Mouse (Mus musculus): ENCODE data around the gene Mapk3. TPM values are rescaled to one million over a fixed set of nuclear protein-coding genes. Genes with fewer than 3 reads are reported as not detected.
"Not testable (repeated sequence)": the region's sequence is repeated elsewhere in the genome, so short reads cannot be mapped to it uniquely, and the experiment has no call there.

Gene Mapk3
- polyA plus RNA-seq (2015; fragmentation: Nextera tagmentation; extraction: Ambion mirVana): 75.3 and 78.3 TPM in 2 replicates

DNA sequence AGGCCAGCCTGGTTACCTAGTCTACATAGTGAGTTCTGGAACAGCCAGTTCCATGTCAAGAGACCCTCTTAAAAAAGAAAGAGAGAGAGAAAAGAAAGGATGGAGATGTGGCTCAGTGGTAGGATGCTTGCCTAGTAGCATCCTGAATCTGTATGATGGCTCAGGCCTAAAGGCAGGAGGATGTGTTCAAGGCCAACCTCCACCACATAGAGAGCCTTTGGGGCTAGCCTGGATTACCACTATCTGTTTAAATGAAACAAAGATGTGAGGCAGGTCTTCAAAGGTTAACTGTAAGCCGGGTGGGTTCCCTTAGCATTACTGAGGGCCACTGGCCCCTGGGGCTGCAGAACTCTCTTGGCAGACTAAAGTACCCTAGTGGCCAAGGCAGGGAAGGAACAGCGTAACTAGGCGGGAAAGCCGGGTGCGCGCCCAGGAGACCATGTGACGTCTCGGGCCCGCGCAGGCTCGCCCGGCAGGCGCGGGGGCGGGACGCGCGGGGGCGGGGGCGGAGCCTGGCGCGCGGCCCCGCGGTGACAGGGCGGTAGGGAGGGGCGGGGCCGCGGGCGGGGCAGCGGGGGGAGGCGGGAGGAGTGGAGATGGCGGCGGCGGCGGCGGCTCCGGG is at the start of gene Mapk3:
Gene Mapk3, plus strand, starts transcription at position 552 of the 622 bp plus-strand sequence.
- Histone ChIP-seq H3K4me2 (peak within 1 kb of the TSS; percentile 93), H3K27me3 (no peaks in the 10 kb centered on the region), H3K4me1 (peaks cover 38% of the 10 kb centered on the region), H3K9me3 (replicated peaks) (no peaks in the 10 kb centered on the region), H3K36me3 (ENCODE audit: poor library complexity, severe bottlenecking) (peaks cover 24% of the 10 kb centered on the region), H3K27ac (peak within 1 kb of the TSS; percentile 89), H3K4me3 (peak within 1 kb of the TSS; percentile 81), H3K9ac (peak within 1 kb of the TSS; percentile 90)
- WGBS: under 1% methylated on average over 24 of the region's 38 CpGs
- ATAC-seq: peak; percentile 70

- Histone ChIP-seq H3K4me1 (0 out of 2 replicates have a peak, but pooled peaks cover under 1% of the 10 kb centered on the region), H3K4me3 (no peak overlapping the region), H3K27ac (no peak overlapping the region), H3K36me3 (ENCODE audit: poor library complexity, severe bottlenecking) (no peaks in the 10 kb centered on the region), H3K9ac (no peak overlapping the region), H3K27me3 (0 out of 2 replicates have a peak, but pooled peaks cover 6% of the 10 kb centered on the region), H3K4me2 (no peak overlapping the region), H3K9me3 (replicated peaks) (no peaks in the 10 kb centered on the region; the same call in 1 of the 2 replicates)
- no peak for ATAC-seq
- WGBS: 78% methylated on average over 4 of the region's 4 CpGs
These were observed 49.1 kb upstream of the Mapk3 start for GRCm38 (mm10) chr7:126710266-126710665.

GRCm38 (mm10) chr7:126711910-126712309 is 47.5 kb upstream of the Mapk3 start:
- Histone ChIP-seq H3K9ac (no peak overlapping the region), H3K27ac (no peak overlapping the region), H3K9me3 (replicated peaks) (no peaks in the 10 kb centered on the region; the same call in 1 of the 2 replicates), H3K4me1 (no peaks in the 10 kb centered on the region), H3K4me2 (no peak overlapping the region), H3K27me3 (no peaks in the 10 kb centered on the region), H3K36me3 (ENCODE audit: poor library complexity, severe bottlenecking) (no peaks in the 10 kb centered on the region), H3K4me3 (no peak overlapping the region)
- ATAC-seq: no peak
- WGBS: 83% methylated on average over 3 of the region's 3 CpGs

- no peak overlapping the region for H3K4me3 ChIP-seq
- WGBS: 91% methylated on average over 4 of the region's 4 CpGs
- H3K9me3 ChIP-seq (replicated peaks): 0 out of 2 replicates have a peak, but pooled peaks cover 3% of the 10 kb centered on the region
- H3K36me3 ChIP-seq (ENCODE audit: poor library complexity, severe bottlenecking): no peaks in the 10 kb centered on the region
- no peak overlapping the region for H3K27ac ChIP-seq
- no peak overlapping the region for H3K9ac ChIP-seq
- no peaks in the 10 kb centered on the region for H3K27me3 ChIP-seq
- no peaks in the 10 kb centered on the region for H3K4me1 ChIP-seq
- ATAC-seq: no peak
- H3K4me2 ChIP-seq: no peak overlapping the region
These were observed 43.7 kb upstream of the Mapk3 start for GRCm38 (mm10) chr7:126715679-126716078.

DNA sequence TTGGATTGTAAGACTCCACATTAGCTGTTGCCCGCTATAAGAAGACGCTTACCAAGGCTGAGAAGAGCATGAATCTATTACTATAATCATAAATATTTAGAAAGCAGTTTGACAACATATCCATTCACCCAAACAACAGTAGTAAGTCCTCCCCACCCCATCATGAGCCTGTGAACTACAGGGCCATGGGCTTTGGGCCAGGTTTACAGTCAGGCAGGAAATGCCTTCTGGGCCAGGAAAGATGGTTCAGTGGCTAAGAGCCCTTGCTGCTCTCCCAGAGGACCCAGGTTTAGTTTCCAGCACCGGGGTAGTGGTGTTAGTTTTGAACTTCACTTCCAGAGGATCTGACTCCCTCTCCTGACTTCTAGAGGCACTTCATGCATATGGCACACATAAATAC is 41.8 kb upstream of the Mapk3 start:
- Histone ChIP-seq H3K9ac (no peak overlapping the region), H3K4me1 (no peaks in the 10 kb centered on the region), H3K27me3 (no peaks in the 10 kb centered on the region), H3K4me2 (no peak overlapping the region), H3K36me3 (ENCODE audit: poor library complexity, severe bottlenecking) (no peaks in the 10 kb centered on the region), H3K4me3 (no peak overlapping the region), H3K9me3 (replicated peaks) (0 out of 2 replicates have a peak, but pooled peaks cover 3% of the 10 kb centered on the region), H3K27ac (no peak overlapping the region)
- WGBS: 93% methylated on average over 3 of the region's 3 CpGs
- ATAC-seq: no peak

DNA sequence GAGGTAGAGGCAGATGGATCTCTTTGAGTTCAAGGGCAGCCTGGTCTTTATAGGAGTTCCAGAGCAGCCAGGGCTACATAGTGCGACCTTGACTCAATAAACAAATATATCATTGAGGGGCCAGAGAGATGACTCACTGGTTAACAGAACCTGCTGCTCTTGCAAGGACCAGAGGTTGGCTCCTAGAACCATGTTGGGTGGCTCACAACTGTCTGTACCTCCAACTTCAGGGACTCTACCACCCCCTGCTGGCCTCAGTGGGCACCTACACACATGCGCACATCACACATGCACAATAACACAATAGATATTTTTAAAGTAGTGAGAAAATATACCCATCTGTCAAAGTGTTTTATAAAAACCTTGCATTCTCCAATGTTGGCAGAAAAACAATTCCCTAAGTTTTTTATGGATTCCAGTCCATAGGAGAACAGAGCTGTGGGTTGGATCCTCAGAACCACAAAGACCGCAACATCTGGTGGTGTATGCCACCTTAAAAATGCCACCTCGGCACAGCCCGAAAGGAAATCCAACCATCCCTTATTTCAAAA is 40.5 kb upstream of the Mapk3 start:
- Histone ChIP-seq H3K4me3 (no peak overlapping the region), H3K4me2 (no peak overlapping the region), H3K27ac (no peak overlapping the region), H3K27me3 (no peaks in the 10 kb centered on the region), H3K9me3 (replicated peaks) (peaks cover 8% of the 10 kb centered on the region; the same call in 1 of the 2 replicates), H3K4me1 (no peaks in the 10 kb centered on the region), H3K9ac (no peak overlapping the region), H3K36me3 (ENCODE audit: poor library complexity, severe bottlenecking) (no peaks in the 10 kb centered on the region)
- 96% methylated on average over 5 of the region's 5 CpGs for WGBS
- ATAC-seq: no peak

DNA sequence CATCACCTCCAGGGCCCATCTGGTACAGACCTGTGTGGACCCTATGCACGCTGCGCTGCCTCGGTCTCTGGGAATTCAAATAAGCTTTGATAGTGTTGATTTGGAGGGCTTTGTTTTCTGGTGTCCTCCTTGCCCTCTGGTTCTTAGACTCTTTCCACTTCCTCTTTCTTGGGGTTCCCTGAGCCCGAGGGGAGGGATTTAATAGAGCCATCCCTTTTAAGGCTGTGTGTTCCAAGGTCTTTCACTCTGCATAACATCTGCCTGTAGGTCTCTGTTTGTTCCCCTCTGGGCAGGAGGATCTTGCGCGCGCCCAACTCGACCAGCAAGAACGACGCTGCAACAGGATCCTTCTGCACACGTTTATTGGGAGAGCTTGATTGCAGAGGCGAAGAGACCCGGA is 37.8 kb upstream of the Mapk3 start:
- Histone ChIP-seq H3K9ac (no peak overlapping the region), H3K4me1 (no peaks in the 10 kb centered on the region), H3K9me3 (replicated peaks) (peaks cover 8% of the 10 kb centered on the region; the same call in 1 of the 2 replicates), H3K27ac (no peak overlapping the region), H3K4me3 (no peak overlapping the region), H3K36me3 (ENCODE audit: poor library complexity, severe bottlenecking) (no peaks in the 10 kb centered on the region), H3K4me2 (no peak overlapping the region), H3K27me3 (no peaks in the 10 kb centered on the region)
- WGBS: 94% methylated on average over 13 of the region's 13 CpGs
- ATAC-seq: no peak

- H3K4me3 ChIP-seq: no peak overlapping the region
- H3K27ac ChIP-seq: no peak overlapping the region
These were observed 34.3 kb upstream of the Mapk3 start for GRCm38 (mm10) chr7:126725077-126725476.

GRCm38 (mm10) chr7:126725667-126726066 is 33.7 kb upstream of the Mapk3 start:
- Histone ChIP-seq H3K27ac (no peak overlapping the region), H3K36me3 (ENCODE audit: poor library complexity, severe bottlenecking) (no peaks in the 10 kb centered on the region), H3K9ac (no peak overlapping the region), H3K4me2 (no peak overlapping the region), H3K4me3 (no peak overlapping the region), H3K27me3 (no peaks in the 10 kb centered on the region), H3K4me1 (no peaks in the 10 kb centered on the region), H3K9me3 (replicated peaks) (peaks cover 5% of the 10 kb centered on the region; the same call in 1 of the 2 replicates)
- ATAC-seq: no peak
- 88% methylated on average over 5 of the region's 5 CpGs for WGBS

More at GRCm38 (mm10) chr7:126725077-126725476, 34.3 kb upstream of the Mapk3 start:
- Histone ChIP-seq H3K4me1 (no peaks in the 10 kb centered on the region), H3K36me3 (ENCODE audit: poor library complexity, severe bottlenecking) (no peaks in the 10 kb centered on the region), H3K4me2 (no peak overlapping the region), H3K9ac (no peak overlapping the region), H3K9me3 (replicated peaks) (peaks cover 5% of the 10 kb centered on the region; the same call in 1 of the 2 replicates), H3K27me3 (no peaks in the 10 kb centered on the region)
- ATAC-seq: no peak
- WGBS: 76% methylated on average over 3 of the region's 3 CpGs

DNA sequence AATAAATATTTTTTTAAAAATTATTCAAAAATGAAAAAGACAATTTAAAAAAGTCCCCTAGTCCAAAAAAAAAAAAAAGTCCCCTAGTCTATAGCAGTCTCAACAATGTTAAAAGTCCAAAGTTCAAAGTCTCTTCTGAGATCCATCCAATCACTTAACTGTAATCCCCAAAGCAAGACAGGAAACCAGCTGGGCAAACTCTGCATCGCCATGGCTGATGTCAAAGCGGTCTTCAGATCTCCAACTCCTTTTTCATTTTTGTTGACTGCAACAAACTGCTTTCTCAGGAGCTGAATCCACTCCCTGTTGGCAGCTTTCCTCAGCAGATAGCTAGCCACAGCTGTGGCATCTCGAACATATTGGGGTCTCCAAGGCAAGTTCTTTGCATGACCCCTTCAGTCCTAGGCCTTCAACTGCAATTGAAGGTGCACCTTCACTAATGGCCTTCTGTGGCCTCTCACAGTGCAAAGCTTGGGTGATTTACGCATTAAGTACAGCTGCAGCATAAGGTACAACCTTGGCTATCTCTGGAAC is 29.1 kb upstream of the Mapk3 start:
- not testable (repeated sequence) for H3K4me1 ChIP-seq; H3K36me3 ChIP-seq (ENCODE audit: poor library complexity, severe bottlenecking); H3K27ac ChIP-seq; H3K4me2 ChIP-seq; ATAC-seq; H3K4me3 ChIP-seq; H3K9ac ChIP-seq; H3K9me3 ChIP-seq (replicated peaks); H3K27me3 ChIP-seq
- WGBS: 88% methylated on average over 4 of the region's 4 CpGs

GRCm38 (mm10) chr7:126736122-126736521 is 23.3 kb upstream of the Mapk3 start:
- 88% methylated on average over 8 of the region's 8 CpGs for whole genome bisulfite sequencing

DNA sequence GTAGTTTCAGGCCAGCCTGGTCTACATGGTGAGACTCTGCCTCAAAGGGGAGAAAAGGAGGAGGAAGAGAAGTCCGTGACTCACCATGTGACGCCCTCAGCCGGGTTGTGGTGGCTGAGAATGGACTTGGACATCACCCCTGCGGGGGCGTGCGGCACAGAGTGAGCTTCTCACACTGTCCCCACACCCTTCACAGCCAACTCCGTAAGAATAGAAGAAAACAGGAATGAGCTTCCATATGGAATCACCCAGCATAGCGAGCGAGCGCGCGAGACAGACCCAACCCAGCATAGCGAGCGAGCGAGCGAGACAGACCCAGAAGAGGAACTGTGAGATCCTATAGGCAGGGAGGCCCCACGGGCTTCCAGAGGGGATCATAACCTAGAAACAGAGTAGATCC is 19.9 kb upstream of the Mapk3 start:
- Histone ChIP-seq H3K4me2 (no peak overlapping the region), H3K4me3 (no peak overlapping the region), H3K27ac (no peak overlapping the region), H3K36me3 (ENCODE audit: poor library complexity, severe bottlenecking) (no peaks in the 10 kb centered on the region), H3K9ac (peak overlapping the region; percentile 8; the same call in 1 of the 2 replicates), H3K4me1 (peaks cover 7% of the 10 kb centered on the region), H3K9me3 (replicated peaks) (no peaks in the 10 kb centered on the region), H3K27me3 (no peaks in the 10 kb centered on the region)
- WGBS: 83% methylated on average over 17 of the region's 17 CpGs
- ATAC-seq: no peak

More at GRCm38 (mm10) chr7:126736122-126736521, 23.3 kb upstream of the Mapk3 start:
- Histone ChIP-seq H3K4me3 (no peak overlapping the region), H3K4me1 (peaks cover 7% of the 10 kb centered on the region), H3K4me2 (no peak overlapping the region), H3K27ac (no peak overlapping the region), H3K9me3 (replicated peaks) (no peaks in the 10 kb centered on the region), H3K9ac (no peak overlapping the region), H3K36me3 (ENCODE audit: poor library complexity, severe bottlenecking) (no peaks in the 10 kb centered on the region), H3K27me3 (no peaks in the 10 kb centered on the region)
- ATAC-seq: no peak

Measured in forebrain, embryonic 13.5 days (tissue).